Mouse (Mus musculus): ENCODE data around the gene Olfr789. TPM values are rescaled to one million over a fixed set of nuclear protein-coding genes. Genes with fewer than 3 reads are reported as not detected.

Gene Olfr789
- polyA plus RNA-seq, 1 experiment from 2014 or later: not detected

Other genes with a start within 250 kb of the Olfr789 start
- gene Olfr774, start 248.5 kb upstream of the Olfr789 start, polyA plus RNA-seq (2014; fragmentation: Nextera tagmentation; extraction: Ambion mirVana): not detected in 2 replicates
- gene Olfr775, start 236.3 kb upstream of the Olfr789 start, polyA plus RNA-seq (2014; fragmentation: Nextera tagmentation; extraction: Ambion mirVana): not detected in 2 replicates
- not detected in 2 replicates for gene Olfr776, start 225.6 kb upstream of the Olfr789 start, polyA plus RNA-seq (2014; fragmentation: Nextera tagmentation; extraction: Ambion mirVana)
- not detected in 2 replicates for gene Olfr777, start 213.3 kb upstream of the Olfr789 start, polyA plus RNA-seq (2014; fragmentation: Nextera tagmentation; extraction: Ambion mirVana)
- not detected in 2 replicates for gene Olfr780, start 166.6 kb upstream of the Olfr789 start, polyA plus RNA-seq (2014; fragmentation: Nextera tagmentation; extraction: Ambion mirVana)
- gene Olfr781, start 155.9 kb upstream of the Olfr789 start, polyA plus RNA-seq (2014; fragmentation: Nextera tagmentation; extraction: Ambion mirVana): not detected in 2 replicates
- not detected in 2 replicates for gene Olfr782, start 135.9 kb upstream of the Olfr789 start, polyA plus RNA-seq (2014; fragmentation: Nextera tagmentation; extraction: Ambion mirVana)
- 0.11 and 0.22 TPM in 2 replicates for gene Olfr784, start 100.7 kb upstream of the Olfr789 start, polyA plus RNA-seq (2014; fragmentation: Nextera tagmentation; extraction: Ambion mirVana)
- gene Olfr785, start 79.3 kb upstream of the Olfr789 start, polyA plus RNA-seq (2014; fragmentation: Nextera tagmentation; extraction: Ambion mirVana): not detected in 2 replicates
- 0.15 TPM in 1 of 2 replicates, not detected in the other for gene Olfr786, start 57.4 kb upstream of the Olfr789 start, polyA plus RNA-seq (2014; fragmentation: Nextera tagmentation; extraction: Ambion mirVana)
- gene Olfr787, start 22.9 kb upstream of the Olfr789 start, polyA plus RNA-seq (2014; fragmentation: Nextera tagmentation; extraction: Ambion mirVana): 0.12 TPM in 1 of 2 replicates, not detected in the other
- 0.07 TPM in 1 of 2 replicates, not detected in the other for gene Olfr788, start 13.8 kb upstream of the Olfr789 start, polyA plus RNA-seq (2014; fragmentation: Nextera tagmentation; extraction: Ambion mirVana)
- gene Olfr790, start 13.7 kb downstream of the Olfr789 start, polyA plus RNA-seq (2014; fragmentation: Nextera tagmentation; extraction: Ambion mirVana): not detected in 2 replicates
- gene Olfr791, start 37.0 kb downstream of the Olfr789 start, polyA plus RNA-seq (2014; fragmentation: Nextera tagmentation; extraction: Ambion mirVana): not detected in 2 replicates
- not detected in 2 replicates for gene Olfr792, start 54.4 kb downstream of the Olfr789 start, polyA plus RNA-seq (2014; fragmentation: Nextera tagmentation; extraction: Ambion mirVana)
- not detected in 2 replicates for gene Olfr794, start 82.9 kb downstream of the Olfr789 start, polyA plus RNA-seq (2014; fragmentation: Nextera tagmentation; extraction: Ambion mirVana)
- not detected in 2 replicates for gene Olfr796, start 127.8 kb downstream of the Olfr789 start, polyA plus RNA-seq (2014; fragmentation: Nextera tagmentation; extraction: Ambion mirVana)
- gene Olfr798, start 143.2 kb downstream of the Olfr789 start, polyA plus RNA-seq (2014; fragmentation: Nextera tagmentation; extraction: Ambion mirVana): not detected in 2 replicates
- gene Olfr799, start 152.7 kb downstream of the Olfr789 start, polyA plus RNA-seq (2014; fragmentation: Nextera tagmentation; extraction: Ambion mirVana): not detected in 2 replicates
- not detected in 2 replicates for gene Olfr800, start 172.9 kb downstream of the Olfr789 start, polyA plus RNA-seq (2014; fragmentation: Nextera tagmentation; extraction: Ambion mirVana)
- not detected in 2 replicates for gene Olfr801, start 189.1 kb downstream of the Olfr789 start, polyA plus RNA-seq (2014; fragmentation: Nextera tagmentation; extraction: Ambion mirVana)
- gene Olfr802, start 203.4 kb downstream of the Olfr789 start, polyA plus RNA-seq (2014; fragmentation: Nextera tagmentation; extraction: Ambion mirVana): 0.07 TPM in 1 of 2 replicates, not detected in the other
- not detected in 2 replicates for gene Olfr803, start 209.5 kb downstream of the Olfr789 start, polyA plus RNA-seq (2014; fragmentation: Nextera tagmentation; extraction: Ambion mirVana)
- not detected in 2 replicates for gene Olfr804, start 218.5 kb downstream of the Olfr789 start, polyA plus RNA-seq (2014; fragmentation: Nextera tagmentation; extraction: Ambion mirVana)
- not detected in 2 replicates for gene Olfr805, start 244.6 kb downstream of the Olfr789 start, polyA plus RNA-seq (2014; fragmentation: Nextera tagmentation; extraction: Ambion mirVana)

Measured in neural tube, embryonic 14.5 days (tissue).